Mouse (Mus musculus) olfactory bulb, adult 2 months (tissue): ENCODE data around the gene Mrtfb.

Experiments
- CTCF ChIP-seq: fragments of 200-500 bp; IDR thresholded peaks from 2 replicates; pipeline ENCODE4 v1.5.1; 2012; ENCODE audit warnings: low read depth, mild to moderate bottlenecking, low read length, moderate library complexity; ENCODE audit not compliant: insufficient read depth
- POLR2A ChIP-seq: fragments of 200-500 bp; IDR thresholded peaks from 2 replicates; pipeline ENCODE4 v1.6.1; 2012; ENCODE audit warnings: mild to moderate bottlenecking, low read depth, low read length, moderate library complexity; ENCODE audit not compliant: insufficient read depth

- TF ChIP-seq CTCF: no peak
- no peak for TF ChIP-seq POLR2A
Measured at GRCm38 (mm10) chr16:13422522-13422921, 166.2 kb downstream of the Mrtfb start.
